Mouse (Mus musculus): ENCODE data around the gene Ece1.
"Not testable (repeated sequence)": the region's sequence is repeated elsewhere in the genome, so short reads cannot be mapped to it uniquely, and the experiment has no call there.

DNA sequence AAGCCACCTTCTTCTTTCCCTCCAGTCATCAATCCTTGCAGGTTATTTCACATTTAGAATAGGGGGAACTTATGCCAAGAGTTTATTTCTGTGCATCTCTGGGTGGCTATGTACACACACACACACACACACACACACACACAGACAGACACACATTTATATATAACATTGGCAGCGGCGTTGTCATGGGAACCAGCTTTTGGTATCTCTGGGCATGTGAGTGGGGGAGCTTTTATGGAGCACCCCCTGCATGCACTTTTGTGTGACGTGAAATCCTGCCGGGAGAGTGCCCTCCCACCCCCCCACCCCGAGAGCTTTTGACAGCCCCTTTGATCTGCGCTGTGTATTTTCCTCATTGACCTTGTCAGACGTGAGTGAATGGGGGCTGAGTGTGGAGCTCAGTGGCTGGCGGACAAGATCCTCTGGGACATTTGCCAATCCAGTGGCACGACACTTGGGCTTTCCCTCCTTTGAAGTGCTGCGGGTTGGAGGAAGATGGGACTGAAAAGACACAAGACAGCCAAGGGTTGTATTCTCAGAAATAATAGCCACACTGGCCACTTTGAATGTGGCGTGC, 108.7 kb downstream of the Ece1 start:
- not testable (repeated sequence) for TF ChIP-seq CTCF (IDR thresholded peaks at IDR 0.05; ENCODE audit: insufficient read depth, low read length); POLR2A (IDR thresholded peaks at IDR 0.05; ENCODE audit: borderline replicate concordance, extremely low read depth, low read depth, low read length)

Data from lung, adult 2 months (tissue).